Mouse (Mus musculus) urinary bladder, postnatal 25 days (tissue): ENCODE measurements around the gene Slc8b1.

Source experiments
- DNase-seq: peaks from one replicate; pipeline ENCODE4 v3.0.0; 2022; ENCODE audit warnings: low spot score

Slc8b1 gene

GRCm38 (mm10) chr5:120527296-120527964 lies 16.5 kb downstream of the Slc8b1 start:
- DNase-seq, result no peak

- DNase-seq, result no peak
Measured at GRCm38 (mm10) chr5:120531631-120532030, 20.7 kb downstream of the Slc8b1 start.

- DNase-seq, result no peak
Measured at GRCm38 (mm10) chr5:120534071-120534685, 23.2 kb downstream of the Slc8b1 start.

- DNase-seq, result no peak
Measured at GRCm38 (mm10) chr5:120534686-120535075, 23.7 kb downstream of the Slc8b1 start.

GRCm38 (mm10) chr5:120536046-120536445 lies 25.1 kb downstream of the Slc8b1 start:
- no peak for DNase-seq

DNA sequence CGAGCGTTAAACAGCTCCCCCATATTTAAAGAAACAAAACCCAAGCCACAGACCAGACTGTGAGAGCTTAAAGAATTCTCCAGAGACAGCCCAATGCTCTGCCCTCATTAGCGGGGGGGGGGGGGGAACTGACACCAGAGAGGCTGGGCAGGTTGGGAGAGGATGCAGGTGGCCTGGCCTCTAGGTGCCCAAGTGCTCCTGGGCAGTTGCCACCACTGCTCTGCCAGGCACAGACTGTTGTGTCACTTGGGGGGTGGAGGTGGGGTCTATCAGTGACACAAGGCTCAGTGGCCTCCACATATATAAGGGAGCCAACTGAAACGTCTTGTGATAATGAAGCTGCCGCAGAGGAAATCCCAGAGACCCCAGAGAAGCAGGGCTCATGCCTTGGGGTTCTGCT lies 25.7 kb downstream of the Slc8b1 start:
- DNase-seq, result no peak

DNA sequence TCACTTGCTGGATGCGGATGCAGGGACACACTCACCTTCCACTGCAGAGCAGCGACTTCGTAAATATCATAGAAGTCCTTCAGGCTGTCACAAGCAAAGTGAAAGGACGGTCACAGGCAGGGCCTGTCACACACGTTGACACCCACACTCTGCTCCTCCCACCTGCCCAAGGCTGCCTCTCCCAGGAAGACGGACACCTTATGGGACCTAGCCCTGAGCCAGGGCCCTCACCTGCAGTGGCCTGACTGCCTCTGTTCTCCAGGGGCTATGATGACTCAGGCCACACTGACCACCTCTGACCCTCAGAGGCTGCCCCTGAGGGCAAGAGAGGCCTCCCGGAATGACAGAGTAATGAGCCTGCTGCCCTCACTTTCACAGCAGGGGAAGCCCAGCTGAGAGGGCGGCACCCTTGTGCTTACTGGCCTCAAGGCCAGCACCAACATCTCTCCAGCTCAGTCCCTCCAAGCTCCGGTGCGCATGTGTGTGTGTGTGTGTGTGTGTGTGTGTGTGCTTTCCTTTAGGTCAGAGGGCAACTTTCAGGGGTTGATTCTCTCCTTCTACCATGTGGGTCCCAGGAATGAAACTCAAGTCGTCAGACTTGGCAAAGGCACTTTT lies 37.4 kb downstream of the Slc8b1 start:
- no peak for DNase-seq

DNA sequence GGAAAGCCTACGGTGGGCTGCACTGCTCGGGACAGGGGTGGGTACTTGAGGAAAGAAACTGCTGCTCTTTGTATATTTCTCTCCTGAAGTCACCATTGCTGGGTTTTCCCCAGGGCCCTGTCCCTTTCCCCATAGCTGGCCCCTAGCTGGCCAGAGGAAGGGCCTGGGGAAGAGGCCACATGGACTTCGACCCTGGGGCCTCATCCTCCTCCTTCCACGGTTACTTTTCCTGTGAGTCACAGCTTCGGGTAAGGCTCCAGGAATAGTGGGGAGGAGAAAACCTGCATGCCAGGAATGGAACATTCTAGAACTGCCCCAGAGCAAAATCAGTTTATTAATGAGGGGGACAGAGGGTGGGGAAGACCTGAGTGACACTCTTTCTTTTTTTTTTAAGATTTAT lies 39.2 kb downstream of the Slc8b1 start:
- no peak for DNase-seq

DNA sequence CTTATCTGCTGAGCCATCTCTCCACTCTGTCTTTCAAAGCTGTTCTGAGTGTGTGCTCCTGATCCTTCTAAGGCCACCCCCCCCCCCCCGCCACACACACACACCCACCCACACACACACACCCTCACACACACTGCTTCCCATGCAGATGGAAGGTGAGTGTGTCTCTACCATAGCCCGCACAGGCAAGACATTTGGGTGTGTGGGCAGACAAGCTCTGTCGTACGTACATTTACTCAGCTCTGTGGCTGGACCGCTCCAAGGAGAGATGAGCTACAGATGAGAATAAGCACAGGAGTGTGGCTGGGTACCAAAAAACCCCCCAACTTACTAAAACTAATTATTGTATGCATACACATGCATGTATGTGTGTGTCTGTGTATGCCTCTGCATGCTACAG lies 39.7 kb downstream of the Slc8b1 start:
- no peak for DNase-seq

- DNase-seq, result no peak
Measured at GRCm38 (mm10) chr5:120555871-120556270, 44.9 kb downstream of the Slc8b1 start.

DNA sequence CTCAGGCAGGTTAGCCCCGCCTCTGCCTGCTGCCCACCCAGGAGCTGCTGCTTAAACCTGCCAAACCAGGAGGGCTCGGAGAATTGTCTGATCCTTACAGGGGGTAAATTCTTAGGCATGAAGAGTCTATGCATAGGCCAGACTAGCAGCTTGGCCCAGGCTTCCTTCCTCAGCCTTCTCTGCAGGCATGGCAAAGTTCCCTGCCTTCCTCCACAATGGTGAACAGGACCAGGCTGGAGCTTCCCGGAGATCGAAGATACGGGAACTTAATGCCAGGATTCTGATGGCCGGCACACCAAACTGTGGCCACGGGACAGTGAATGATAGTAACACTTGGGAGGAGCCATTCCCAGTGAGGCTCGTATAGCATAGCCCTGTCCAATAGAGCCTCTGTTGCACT lies 47.1 kb downstream of the Slc8b1 start:
- DNase-seq, result no peak

- no peak for DNase-seq
Measured at GRCm38 (mm10) chr5:120558762-120559161, 47.8 kb downstream of the Slc8b1 start.

DNA sequence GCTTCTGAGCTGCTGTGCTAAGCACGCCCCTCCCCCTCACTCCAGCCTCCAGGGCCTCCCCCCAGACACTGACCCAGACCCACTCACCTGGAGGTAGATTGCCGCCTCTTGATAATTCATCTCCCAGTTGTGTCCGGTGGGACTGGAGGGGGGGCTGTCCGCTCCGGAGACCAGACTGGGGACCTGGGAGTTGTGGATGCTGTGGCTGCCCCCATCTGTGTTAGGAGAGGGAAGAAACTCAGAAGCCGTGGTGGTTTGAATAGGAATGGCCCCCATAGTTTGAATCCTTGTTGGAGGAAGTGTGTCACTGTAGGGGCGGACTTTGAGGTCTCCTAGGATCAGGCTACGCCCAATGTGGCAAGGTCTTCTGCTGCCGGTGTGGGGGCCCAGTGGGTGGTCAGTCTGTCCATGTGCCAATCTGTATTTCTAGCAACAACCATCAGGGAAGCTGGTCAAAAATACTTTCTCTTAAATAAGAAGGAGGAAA lies 49.2 kb downstream of the Slc8b1 start:
- no peak for DNase-seq

GRCm38 (mm10) chr5:120560616-120561311 lies 49.8 kb downstream of the Slc8b1 start:
- DNase-seq, result peak; percentile 41

DNA sequence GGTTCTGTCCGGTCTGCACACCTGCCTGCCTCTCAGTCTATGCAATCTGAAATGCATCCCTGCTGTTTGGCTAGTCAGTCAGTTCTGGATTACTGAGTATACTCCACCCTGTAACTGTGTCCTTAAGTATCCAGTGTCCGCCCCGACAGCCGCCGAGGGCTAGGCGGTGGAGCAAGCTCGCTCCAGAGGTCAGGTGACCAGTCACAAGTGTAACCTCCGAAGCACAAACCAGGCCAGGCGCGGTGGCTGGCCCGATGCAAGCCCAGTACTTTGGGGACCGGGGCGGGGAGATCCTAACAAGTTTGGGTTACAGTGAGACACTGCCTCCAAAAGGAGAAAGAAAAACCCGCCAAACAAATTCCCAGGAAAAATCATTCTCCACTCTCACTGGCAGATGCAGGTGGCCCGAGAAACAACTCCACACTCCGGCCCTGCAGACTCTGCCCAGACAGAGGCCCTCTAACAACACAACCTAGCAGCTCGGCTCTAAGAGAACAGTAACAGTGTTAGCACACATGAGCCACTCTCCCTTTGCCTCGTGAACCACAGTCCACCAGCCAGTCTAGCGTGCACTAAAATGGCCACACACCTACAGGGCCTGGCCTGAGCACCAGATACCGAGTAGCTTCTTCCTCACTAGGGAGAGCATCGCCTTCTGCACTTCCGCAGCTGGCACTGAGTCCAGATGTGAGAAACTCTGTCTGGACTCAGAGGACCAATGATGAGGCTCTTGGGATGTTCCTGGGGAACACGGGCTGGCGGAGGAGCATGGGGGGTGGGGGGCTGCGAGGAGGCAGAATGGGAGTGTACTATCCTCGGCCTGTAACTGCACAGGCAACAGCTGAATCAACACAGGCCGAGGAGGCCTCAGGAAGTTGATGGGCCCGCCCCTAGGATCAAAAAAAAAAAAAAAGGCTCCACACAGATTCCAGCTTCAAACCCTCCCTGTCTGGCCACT lies 52.3 kb downstream of the Slc8b1 start:
- DNase-seq, result no peak

DNA sequence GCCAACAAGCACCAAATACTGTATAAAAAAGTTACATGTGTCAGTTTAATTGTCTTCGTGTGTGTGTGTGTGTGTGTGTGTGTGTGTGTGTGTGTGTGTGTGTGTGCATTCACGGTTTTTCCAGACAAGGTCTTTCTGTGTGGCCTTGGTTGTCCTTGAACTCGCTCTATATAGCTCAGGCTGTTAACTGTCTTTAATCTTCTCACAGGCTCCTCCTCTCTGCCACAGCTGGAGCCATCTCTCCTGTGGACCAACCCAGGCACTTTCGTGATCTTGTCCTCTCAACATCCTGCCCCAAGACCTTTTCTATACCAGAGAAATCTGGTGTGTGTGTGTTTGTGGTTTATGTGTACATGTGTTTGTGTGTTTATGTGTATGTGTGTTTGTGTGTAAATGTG lies 52.9 kb downstream of the Slc8b1 start:
- no peak for DNase-seq

- no peak for DNase-seq
Measured at GRCm38 (mm10) chr5:120565171-120565905, 54.4 kb downstream of the Slc8b1 start.

GRCm38 (mm10) chr5:120566101-120566500 lies 55.1 kb downstream of the Slc8b1 start:
- no peak for DNase-seq

GRCm38 (mm10) chr5:120566681-120567252 lies 55.8 kb downstream of the Slc8b1 start:
- no peak for DNase-seq

DNA sequence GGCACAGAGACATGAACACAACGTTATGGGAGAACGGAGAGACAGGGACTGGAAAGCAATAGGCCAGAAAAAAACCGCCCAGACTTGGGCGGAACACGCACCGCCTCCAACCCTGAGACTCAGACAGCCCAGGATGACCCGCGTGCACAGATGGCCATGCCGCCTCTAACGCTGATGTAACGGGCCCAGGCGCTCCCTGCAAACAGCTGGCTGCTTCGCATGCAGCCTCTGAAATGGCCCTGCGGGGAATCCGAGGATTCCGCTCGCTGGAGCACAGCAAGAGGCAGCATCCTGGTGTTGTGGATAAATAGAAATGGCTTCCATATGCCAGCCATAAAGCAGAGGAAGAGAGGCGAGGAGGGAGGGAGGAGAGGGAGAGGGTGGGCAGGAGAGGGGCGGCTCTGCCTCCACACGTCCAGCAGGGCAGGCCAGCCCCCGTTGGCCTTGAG lies 56.3 kb downstream of the Slc8b1 start:
- no peak for DNase-seq
